Mouse (Mus musculus) heart, embryonic 13.5 days (tissue): Measurements from ENCODE around the gene Nemp1. TPM values are rescaled to one million over a fixed set of nuclear protein-coding genes. Genes with fewer than 3 reads are reported as not detected.

Experiments used
- ATAC-seq: fragments of 200-750 bp; cut with Nextera tagmentation; 2 replicates; pipeline ENCODE4 v1.8.0; 2017; ENCODE audit warnings: moderate TSS enrichment; ENCODE audit not compliant: insufficient number of reproducible peaks, low FRiP score, low TSS enrichment; ENCODE audit errors: extremely low read depth
- H3K27ac ChIP-seq: fragments of 300-500 bp; sonication (generic); replicated peaks from 2 replicates; pipeline ENCODE4 v1.5.1; 2015; ENCODE audit warnings: moderate library complexity, mild to moderate bottlenecking, inconsistent platforms
- H3K27me3 ChIP-seq: fragments of 300-500 bp; sonication (generic); replicated peaks from 2 replicates; pipeline ENCODE4 v1.6.1; 2015; ENCODE audit warnings: mild to moderate bottlenecking, inconsistent platforms
- H3K36me3 ChIP-seq: fragments of 300-500 bp; sonication (generic); 2 replicates; pipeline ENCODE4 v1.6.1; 2015; ENCODE audit warnings: mild to moderate bottlenecking, inconsistent platforms
- H3K4me1 ChIP-seq: fragments of 300-500 bp; sonication (generic); 2 replicates; pipeline ENCODE4 v1.6.1; 2015; ENCODE audit warnings: inconsistent platforms
- H3K4me2 ChIP-seq: fragments of 300-500 bp; sonication (generic); 2 replicates; pipeline ENCODE4 v1.6.1; 2015; ENCODE audit warnings: inconsistent platforms, mild to moderate bottlenecking, moderate library complexity
- H3K4me3 ChIP-seq: fragments of 300-500 bp; sonication (generic); 2 replicates; pipeline ENCODE4 v1.5.1; 2015; ENCODE audit warnings: moderate library complexity, mild to moderate bottlenecking, inconsistent platforms
- H3K9ac ChIP-seq: fragments of 300-500 bp; sonication (generic); 2 replicates; pipeline ENCODE4 v1.6.1; 2015; ENCODE audit warnings: inconsistent platforms, mild to moderate bottlenecking, moderate library complexity
- H3K9me3 ChIP-seq: fragments of 300-500 bp; sonication (generic); 2 replicates; pipeline ENCODE4 v1.6.1; 2016; ENCODE audit warnings: inconsistent platforms
- WGBS: fragments of 180-500 bp; shearing (Covaris S2); methylation state at CpG from one replicate; pipeline ENCODE4 v1.1.7; 2015; ENCODE audit warnings: mixed read lengths; 5-methylcytosine and 5-hydroxymethylcytosine counted together
- polyA plus RNA-seq: library from polyadenylated mRNA; unstranded; fragments of >200 nt; fragmentation: Nextera tagmentation; extraction: Ambion mirVana; gene quantifications from 2 replicates; pipeline ENCODE4 v1.2.1, GENCODE M21; 2015

Nemp1 gene
- polyA plus RNA-seq, result 7.1 and 7.4 TPM in 2 replicates

- under 1% methylated on average over 70 of the region's 73 CpGs for WGBS
- ATAC-seq, result peak; percentile 20; the same call in 1 of the 2 replicates
- H3K4me1 ChIP-seq, result peaks cover 70% of the 10 kb centered on the region
Measured at GRCm38 (mm10) chr10:127666501-127667268, at the start of gene Nemp1. TSS of gene Nemp1 (plus strand) at chr10:127666901.

GRCm38 (mm10) chr10:127617294-127617693 lies 49.4 kb upstream of the Nemp1 start:
- Histone ChIP-seq H3K9ac (peak overlapping the region; percentile 83), H3K4me3 (no peak overlapping the region), H3K27ac (peak overlapping the region; percentile 44), H3K27me3 (0 out of 2 replicates have a peak, but pooled peaks cover 5% of the 10 kb centered on the region), H3K4me2 (peak overlapping the region; percentile 96; the same call in 1 of the 2 replicates), H3K36me3 (peaks cover 3% of the 10 kb centered on the region), H3K4me1 (peaks cover 71% of the 10 kb centered on the region), H3K9me3 (no peaks in the 10 kb centered on the region)
- ATAC-seq, result no peak
- WGBS, result 43% methylated on average over 4 of the region's 4 CpGs

More at GRCm38 (mm10) chr10:127666501-127667268, at the start of gene Nemp1:
- no peaks in the 10 kb centered on the region for H3K9me3 ChIP-seq
- peaks cover 6% of the 10 kb centered on the region for H3K27me3 ChIP-seq
- peak within 1 kb of the TSS; percentile 99 for H3K27ac ChIP-seq
- peak within 1 kb of the TSS; percentile 73 for H3K4me3 ChIP-seq
- H3K9ac ChIP-seq, result peak within 1 kb of the TSS; percentile 90
- peaks cover 22% of the 10 kb centered on the region for H3K36me3 ChIP-seq
- H3K4me2 ChIP-seq, result peak within 1 kb of the TSS; percentile 78

- peak overlapping the region; percentile 83; the same call in 1 of the 2 replicates for H3K9ac ChIP-seq
- H3K27me3 ChIP-seq, result 0 out of 2 replicates have a peak, but pooled peaks cover 5% of the 10 kb centered on the region
- peak overlapping the region; percentile 75 for H3K4me3 ChIP-seq
- peak overlapping the region; percentile 96 for H3K4me2 ChIP-seq
- 24% methylated on average over 6 of the region's 6 CpGs for WGBS
- ATAC-seq, result no peak
- no peaks in the 10 kb centered on the region for H3K36me3 ChIP-seq
- H3K9me3 ChIP-seq, result no peaks in the 10 kb centered on the region
- peak overlapping the region; percentile 98 for H3K27ac ChIP-seq
- peaks cover 73% of the 10 kb centered on the region for H3K4me1 ChIP-seq
Measured at GRCm38 (mm10) chr10:127618173-127618572, 48.5 kb upstream of the Nemp1 start.

GRCm38 (mm10) chr10:127619119-127619721 lies 47.5 kb upstream of the Nemp1 start:
- 31% methylated on average over 8 of the region's 8 CpGs for WGBS

GRCm38 (mm10) chr10:127619941-127620405 lies 46.7 kb upstream of the Nemp1 start:
- Histone ChIP-seq H3K4me1 (peaks cover 60% of the 10 kb centered on the region), H3K4me2 (peak overlapping the region; percentile 96), H3K36me3 (no peaks in the 10 kb centered on the region), H3K4me3 (peak overlapping the region; percentile 75), H3K27ac (peak overlapping the region; percentile 98), H3K9ac (peak overlapping the region; percentile 83), H3K9me3 (no peaks in the 10 kb centered on the region), H3K27me3 (0 out of 2 replicates have a peak, but pooled peaks cover 5% of the 10 kb centered on the region)
- WGBS, result 14% methylated on average over 12 of the region's 12 CpGs
- ATAC-seq, result no peak

More at GRCm38 (mm10) chr10:127619119-127619721, 47.5 kb upstream of the Nemp1 start:
- H3K4me1 ChIP-seq, result peaks cover 68% of the 10 kb centered on the region
- peak overlapping the region; percentile 83 for H3K9ac ChIP-seq
- H3K4me2 ChIP-seq, result peak overlapping the region; percentile 96
- no peaks in the 10 kb centered on the region for H3K36me3 ChIP-seq
- peak overlapping the region; percentile 75 for H3K4me3 ChIP-seq
- 0 out of 2 replicates have a peak, but pooled peaks cover 5% of the 10 kb centered on the region for H3K27me3 ChIP-seq
- ATAC-seq, result no peak
- peak overlapping the region; percentile 98 for H3K27ac ChIP-seq
- no peaks in the 10 kb centered on the region for H3K9me3 ChIP-seq

- under 1% methylated on average over 30 of the region's 32 CpGs for WGBS
- ATAC-seq, result peak; percentile 35
- Histone ChIP-seq H3K27me3 (0 out of 2 replicates have a peak, but pooled peaks cover 5% of the 10 kb centered on the region), H3K4me1 (peaks cover 54% of the 10 kb centered on the region), H3K4me3 (peak within 1 kb of the TSS; percentile 75), H3K4me2 (peak within 1 kb of the TSS; percentile 96), H3K9ac (peak within 1 kb of the TSS; percentile 83), H3K27ac (peak within 1 kb of the TSS; percentile 98), H3K36me3 (no peaks in the 10 kb centered on the region), H3K9me3 (no peaks in the 10 kb centered on the region)
Measured at GRCm38 (mm10) chr10:127620406-127621190, 46.1 kb upstream of the Nemp1 start, which contains the start of gene Lrp1. TSS of gene Lrp1 (minus strand) at chr10:127621148.

GRCm38 (mm10) chr10:127621191-127622056 lies 45.3 kb upstream of the Nemp1 start:
- ATAC-seq, result peak; percentile 75
- H3K36me3 ChIP-seq, result no peaks in the 10 kb centered on the region
- H3K4me3 ChIP-seq, result peak overlapping the region; percentile 75
- H3K9me3 ChIP-seq, result peaks cover 7% of the 10 kb centered on the region
- H3K4me1 ChIP-seq, result peaks cover 46% of the 10 kb centered on the region
- peak overlapping the region; percentile 98 for H3K27ac ChIP-seq
- 0% methylated on average over 33 of the region's 39 CpGs for WGBS
- peak overlapping the region; percentile 96 for H3K4me2 ChIP-seq
- H3K9ac ChIP-seq, result peak overlapping the region; percentile 83
- 0 out of 2 replicates have a peak, but pooled peaks cover 5% of the 10 kb centered on the region for H3K27me3 ChIP-seq

GRCm38 (mm10) chr10:127622057-127622392 lies 44.7 kb upstream of the Nemp1 start:
- Histone ChIP-seq H3K4me1 (peaks cover 40% of the 10 kb centered on the region), H3K36me3 (no peaks in the 10 kb centered on the region), H3K9me3 (peaks cover 14% of the 10 kb centered on the region), H3K4me2 (peak overlapping the region; percentile 96), H3K9ac (peak overlapping the region; percentile 83), H3K27ac (peak overlapping the region; percentile 98), H3K4me3 (peak overlapping the region; percentile 75), H3K27me3 (0 out of 2 replicates have a peak, but pooled peaks cover 5% of the 10 kb centered on the region)
- WGBS, result 2% methylated on average over 13 of the region's 13 CpGs
- ATAC-seq, result no peak

GRCm38 (mm10) chr10:127622661-127623060 lies 44.0 kb upstream of the Nemp1 start:
- H3K27me3 ChIP-seq, result 0 out of 2 replicates have a peak, but pooled peaks cover 5% of the 10 kb centered on the region

More at GRCm38 (mm10) chr10:127622661-127623060, 44.0 kb upstream of the Nemp1 start:
- H3K36me3 ChIP-seq, result no peaks in the 10 kb centered on the region
- H3K9me3 ChIP-seq, result peaks cover 15% of the 10 kb centered on the region
- peak overlapping the region; percentile 83 for H3K9ac ChIP-seq
- peak overlapping the region; percentile 96 for H3K4me2 ChIP-seq
- H3K27ac ChIP-seq, result peak overlapping the region; percentile 98
- no peak overlapping the region for H3K4me3 ChIP-seq
- H3K4me1 ChIP-seq, result peaks cover 33% of the 10 kb centered on the region
- 64% methylated on average over 4 of the region's 4 CpGs for WGBS
- no peak for ATAC-seq
